Mouse (Mus musculus): ENCODE measurements around the gene Vps26a. TPM values are rescaled to one million over a fixed set of nuclear protein-coding genes. Genes with fewer than 3 reads are reported as not detected.

The Vps26a gene
- total and polyA plus RNA-seq, 2 experiments from 2014 or later, result 51.0 to 78.5 TPM

DNA sequence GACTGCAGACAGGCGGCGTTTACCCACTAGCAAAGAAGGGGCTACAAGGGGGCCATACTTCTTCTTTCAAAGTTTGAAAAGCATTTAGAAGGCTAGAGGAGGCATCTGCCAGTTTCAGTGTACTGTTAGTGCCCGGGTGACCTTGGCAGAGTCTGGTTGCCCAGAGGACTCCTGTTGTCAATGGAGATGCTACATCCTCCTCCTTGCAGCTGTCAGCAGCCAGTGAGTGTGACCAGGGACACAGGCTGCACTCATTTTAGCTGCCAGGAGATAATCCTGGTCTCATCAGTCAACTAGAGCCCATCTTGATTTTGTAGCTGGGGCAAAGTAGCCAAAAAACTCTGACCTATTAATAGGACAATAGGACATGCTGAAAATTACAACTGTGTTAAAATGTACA lies 65.5 kb downstream of the Vps26a start:
- no peak overlapping the region for H3K9ac ChIP-seq (replicated peaks; ENCODE audit: low read depth, low read length)
- H3K9me3 ChIP-seq (replicated peaks; ENCODE audit: control insufficient read depth, low read length), result no peaks in the 10 kb centered on the region
- H3K4me1 ChIP-seq (ENCODE audit: control insufficient read depth, insufficient read depth), result 0 out of 2 replicates have a peak, but pooled peaks cover 6% of the 10 kb centered on the region
- TF ChIP-seq CTCF (IDR thresholded peaks at IDR 0.05; ENCODE audit: low read depth) (no peak), EP300 (IDR thresholded peaks at IDR 0.05; ENCODE audit: low read depth) (no peak)
- WGBS, result 50% methylated on average over 3 of the region's 3 CpGs
- DNase-seq (ENCODE audit: low spot score) (peak; percentile 62), ATAC-seq (ENCODE audit: insufficient read depth, low read depth) (peak; percentile 77)
- H3K36me3 ChIP-seq (replicated peaks; ENCODE audit: control insufficient read depth, insufficient read depth, low read length), result no peaks in the 10 kb centered on the region
- H3K4me3 ChIP-seq (ENCODE audit: low read depth, low read length), result no peak overlapping the region
- H3K27me3 ChIP-seq (ENCODE audit: control insufficient read depth, insufficient read depth, low read length), result no peaks in the 10 kb centered on the region
- no peak overlapping the region for H3K4me2 ChIP-seq (ENCODE audit: low read depth, low read length)
- H3K27ac ChIP-seq (ENCODE audit: low read depth), result no peak overlapping the region

DNA sequence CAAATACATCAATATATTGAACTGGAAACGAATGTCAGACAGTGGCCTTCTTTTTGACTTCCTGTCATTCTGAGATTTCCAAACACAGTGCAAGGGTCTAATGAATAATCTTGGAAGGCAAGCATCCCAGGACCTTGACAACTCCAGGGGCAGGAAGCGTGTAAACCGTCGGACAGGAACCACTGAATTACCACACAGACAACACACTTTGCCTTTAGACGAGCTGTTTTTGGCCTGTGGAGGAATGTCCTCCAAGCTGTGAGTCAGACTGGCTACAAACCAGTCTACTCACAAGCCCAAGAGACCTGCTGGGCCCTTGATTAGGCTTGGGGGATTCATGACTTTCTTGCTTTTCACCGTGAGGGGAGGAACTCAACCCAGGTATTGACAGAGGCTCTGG lies 66.2 kb downstream of the Vps26a start:
- Histone ChIP-seq H3K4me1 (ENCODE audit: control insufficient read depth, insufficient read depth) (0 out of 2 replicates have a peak, but pooled peaks cover 6% of the 10 kb centered on the region), H3K4me3 (ENCODE audit: low read depth, low read length) (no peak overlapping the region), H3K9ac (replicated peaks; ENCODE audit: low read depth, low read length) (no peak overlapping the region), H3K27me3 (ENCODE audit: control insufficient read depth, insufficient read depth, low read length) (no peaks in the 10 kb centered on the region), H3K9me3 (replicated peaks; ENCODE audit: control insufficient read depth, low read length) (no peaks in the 10 kb centered on the region), H3K36me3 (replicated peaks; ENCODE audit: control insufficient read depth, insufficient read depth, low read length) (no peaks in the 10 kb centered on the region), H3K27ac (ENCODE audit: low read depth) (no peak overlapping the region), H3K4me2 (ENCODE audit: low read depth, low read length) (no peak overlapping the region)
- 61% methylated on average over 6 of the region's 6 CpGs for WGBS
- DNase-seq (ENCODE audit: low spot score), result no peak
- no peak for ATAC-seq (ENCODE audit: insufficient read depth, low read depth)
- TF ChIP-seq CTCF (IDR thresholded peaks at IDR 0.05; ENCODE audit: low read depth), result no peak
- TF ChIP-seq EP300 (IDR thresholded peaks at IDR 0.05; ENCODE audit: low read depth), result no peak

DNA sequence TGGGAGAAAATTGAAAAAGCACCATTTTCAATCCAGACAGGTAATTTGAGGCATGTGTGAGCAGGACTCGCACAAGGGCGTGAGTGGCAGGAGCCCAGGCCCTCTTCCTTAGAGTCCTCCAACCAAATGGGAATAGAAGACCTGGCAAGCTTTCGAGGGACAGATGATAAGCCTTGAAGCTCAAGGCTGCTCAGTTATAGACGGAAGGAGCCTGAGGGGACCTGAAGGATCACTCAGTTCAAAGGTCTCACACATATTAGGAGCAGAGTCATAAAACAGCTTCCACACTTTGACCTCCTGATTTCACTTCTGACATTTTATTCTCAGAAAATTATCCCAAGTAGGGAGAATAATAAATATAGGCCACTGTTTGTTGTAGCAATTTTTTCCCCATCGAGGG lies 67.2 kb downstream of the Vps26a start:
- H3K27ac ChIP-seq (ENCODE audit: low read depth), result no peak overlapping the region
- DNase-seq (ENCODE audit: low spot score) (no peak), ATAC-seq (ENCODE audit: insufficient read depth, low read depth) (no peak)
- no peak overlapping the region for H3K4me3 ChIP-seq (ENCODE audit: low read depth, low read length)
- no peaks in the 10 kb centered on the region for H3K36me3 ChIP-seq (replicated peaks; ENCODE audit: control insufficient read depth, insufficient read depth, low read length)
- H3K4me1 ChIP-seq (ENCODE audit: control insufficient read depth, insufficient read depth), result 0 out of 2 replicates have a peak, but pooled peaks cover 6% of the 10 kb centered on the region
- no peak for TF ChIP-seq CTCF (IDR thresholded peaks at IDR 0.05; ENCODE audit: low read depth)
- no peak for TF ChIP-seq EP300 (IDR thresholded peaks at IDR 0.05; ENCODE audit: low read depth)
- H3K9me3 ChIP-seq (replicated peaks; ENCODE audit: control insufficient read depth, low read length), result no peaks in the 10 kb centered on the region
- H3K4me2 ChIP-seq (ENCODE audit: low read depth, low read length), result no peak overlapping the region
- no peak overlapping the region for H3K9ac ChIP-seq (replicated peaks; ENCODE audit: low read depth, low read length)
- no peaks in the 10 kb centered on the region for H3K27me3 ChIP-seq (ENCODE audit: control insufficient read depth, insufficient read depth, low read length)
- WGBS, result 78% methylated on average over 5 of the region's 5 CpGs

DNA sequence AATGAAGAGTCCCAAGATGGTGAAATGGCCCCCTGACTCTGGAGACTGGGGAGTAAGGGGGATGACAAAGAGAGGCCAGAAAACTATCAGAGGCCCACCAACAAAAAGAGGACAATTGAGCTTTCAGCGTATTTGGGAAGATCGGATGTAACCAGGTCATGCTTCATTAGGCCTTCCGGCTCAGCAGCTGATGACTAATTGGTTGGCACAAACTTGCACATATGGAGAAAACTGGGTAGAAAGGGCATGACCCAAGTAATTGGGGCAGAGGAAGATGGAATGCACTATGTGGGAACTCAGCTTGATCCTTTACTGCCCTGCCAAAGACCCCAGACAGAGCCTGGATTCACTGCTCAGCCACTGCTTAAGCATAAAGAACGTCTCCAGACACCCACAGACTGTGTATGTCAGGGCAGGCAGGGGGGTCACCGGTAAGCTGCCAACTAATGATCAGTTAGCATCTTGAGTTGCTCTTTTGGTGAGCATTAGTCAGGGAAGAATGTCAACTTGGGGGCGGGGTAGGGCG lies 67.7 kb downstream of the Vps26a start:
- Histone ChIP-seq H3K27ac (ENCODE audit: low read depth) (no peak overlapping the region), H3K4me2 (ENCODE audit: low read depth, low read length) (no peak overlapping the region), H3K27me3 (ENCODE audit: control insufficient read depth, insufficient read depth, low read length) (no peaks in the 10 kb centered on the region), H3K4me3 (ENCODE audit: low read depth, low read length) (no peak overlapping the region), H3K9me3 (replicated peaks; ENCODE audit: control insufficient read depth, low read length) (no peaks in the 10 kb centered on the region), H3K9ac (replicated peaks; ENCODE audit: low read depth, low read length) (no peak overlapping the region), H3K36me3 (replicated peaks; ENCODE audit: control insufficient read depth, insufficient read depth, low read length) (no peaks in the 10 kb centered on the region), H3K4me1 (ENCODE audit: control insufficient read depth, insufficient read depth) (0 out of 2 replicates have a peak, but pooled peaks cover 6% of the 10 kb centered on the region)
- DNase-seq (ENCODE audit: low spot score), result no peak
- TF ChIP-seq CTCF (IDR thresholded peaks at IDR 0.05; ENCODE audit: low read depth), result no peak
- TF ChIP-seq EP300 (IDR thresholded peaks at IDR 0.05; ENCODE audit: low read depth), result no peak
- 86% methylated on average over 7 of the region's 7 CpGs for WGBS
- no peak for ATAC-seq (ENCODE audit: insufficient read depth, low read depth)

DNA sequence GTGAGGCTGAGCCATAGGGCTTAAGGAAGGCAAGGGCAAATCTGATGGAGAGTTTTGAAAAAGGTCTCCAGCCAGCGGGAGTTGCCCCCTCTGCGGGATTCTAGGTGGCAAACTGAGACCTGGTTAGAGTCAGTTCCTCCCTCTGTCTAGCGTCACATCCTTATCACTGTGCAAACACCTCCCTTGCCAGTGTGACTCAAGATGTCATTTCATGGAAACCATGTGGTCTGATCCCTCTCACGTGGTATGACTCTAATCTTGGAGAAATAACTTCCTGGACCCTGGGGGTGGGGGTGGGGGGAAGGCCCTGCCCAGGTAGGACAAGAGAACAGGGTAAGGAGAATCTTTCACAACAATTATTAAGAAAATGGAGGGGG lies 73.0 kb downstream of the Vps26a start:
- Histone ChIP-seq H3K4me2 (ENCODE audit: low read depth, low read length) (no peak overlapping the region), H3K4me1 (ENCODE audit: control insufficient read depth, insufficient read depth) (peaks cover 7% of the 10 kb centered on the region; the same call in 1 of the 2 replicates), H3K27ac (ENCODE audit: low read depth) (no peak overlapping the region), H3K4me3 (ENCODE audit: low read depth, low read length) (no peak overlapping the region), H3K36me3 (replicated peaks; ENCODE audit: control insufficient read depth, insufficient read depth, low read length) (no peaks in the 10 kb centered on the region), H3K9ac (replicated peaks; ENCODE audit: low read depth, low read length) (no peak overlapping the region), H3K9me3 (replicated peaks; ENCODE audit: control insufficient read depth, low read length) (no peaks in the 10 kb centered on the region), H3K27me3 (ENCODE audit: control insufficient read depth, insufficient read depth, low read length) (0 out of 2 replicates have a peak, but pooled peaks cover 7% of the 10 kb centered on the region)
- ATAC-seq (ENCODE audit: insufficient read depth, low read depth), result peak; percentile 40; the same call in 1 of the 2 replicates
- TF ChIP-seq EP300 (IDR thresholded peaks at IDR 0.05; ENCODE audit: low read depth) (no peak), CTCF (IDR thresholded peaks at IDR 0.05; ENCODE audit: low read depth) (no peak)
- 7% methylated on average over 4 of the region's 4 CpGs for WGBS
- DNase-seq (ENCODE audit: low spot score), result peak; percentile 25

Measured in heart, postnatal 0 days (tissue).